Mouse (Mus musculus) stomach, postnatal 0 days (tissue): ENCODE measurements around the gene Map2k5.

ENCODE experiments used
- CTCF ChIP-seq: IDR thresholded peaks from 2 replicates; pipeline ENCODE4 v1.5.1; 2016; ENCODE audit warnings: antibody characterized with exemption, low read depth, mild to moderate bottlenecking, moderate library complexity
- EP300 ChIP-seq: optimal IDR thresholded peaks from 2 replicates; pipeline ENCODE3; 2016; ENCODE audit warnings: antibody characterized with exemption

DNA sequence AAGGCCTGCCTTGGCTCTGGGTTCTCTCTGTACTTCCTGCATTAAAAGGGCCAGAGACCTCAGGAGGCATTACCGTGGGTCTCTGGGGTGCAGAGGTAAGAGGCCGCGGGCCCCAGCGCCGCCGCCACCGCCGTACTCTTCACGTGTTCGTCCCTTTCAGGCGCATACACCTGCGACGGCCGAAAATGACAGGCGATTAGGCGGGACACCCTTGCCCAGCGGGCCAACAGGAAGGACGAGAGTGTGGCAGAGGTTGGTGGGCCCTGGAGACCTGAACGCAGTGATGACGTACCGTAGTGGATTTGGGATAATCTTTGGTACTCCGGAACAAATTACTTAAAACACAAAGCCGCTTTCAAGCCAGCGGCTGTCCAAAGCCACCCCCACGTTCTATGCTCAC is 234.5 kb downstream of the Map2k5 start:
- no peak for TF ChIP-seq CTCF
- no peak for TF ChIP-seq EP300
